ENCODE assay signal across 8 mouse cellular contexts in genomic region chr11:4593849-4594607, GRCm38 (mm10). TPM values are rescaled to one million over a fixed set of nuclear protein-coding genes. Genes with fewer than 3 reads are reported as not detected.
DNase-seq lines count a peak whose midpoint lies in the region; TF ChIP-seq lines count a peak whose summit lies in the region.

No protein-coding gene starts in this region.

- H3K4me3 ChIP-seq in ES-Bruce4 (ENCODE audit: low read depth, low read length) = peak overlapping the region; percentile 84
- peak overlapping the region; percentile 99 for H3K4me3 ChIP-seq in embryonic facial prominence, embryonic 10.5 days
- H3K4me3 ChIP-seq in layer of hippocampus, adult 2 months = peak overlapping the region; percentile 83

- H3K4me1 ChIP-seq in ES-Bruce4 (ENCODE audit: control insufficient read depth, insufficient read depth, low read length) = no peaks in the 10 kb centered on the region
- H3K4me1 ChIP-seq in embryonic facial prominence, embryonic 10.5 days = peaks cover 15% of the 10 kb centered on the region

- H3K36me3 ChIP-seq in ES-Bruce4 (ENCODE audit: control insufficient read depth, insufficient read depth, low read length, poor library complexity, severe bottlenecking) = no peaks in the 10 kb centered on the region
- 0 out of 2 replicates have a peak, but pooled peaks cover 2% of the 10 kb centered on the region for H3K36me3 ChIP-seq in embryonic facial prominence, embryonic 10.5 days (replicated peaks)

- no peak for TF ChIP-seq CTCF in ES-Bruce4 (IDR thresholded peaks at IDR 0.05; ENCODE audit: low read depth, low read length)
- peak; percentile 53 for TF ChIP-seq CTCF in layer of hippocampus, adult 2 months (conservative IDR thresholded peaks at IDR 0.05)

- TF ChIP-seq POLR2A in ES-Bruce4 (IDR thresholded peaks at IDR 0.05; ENCODE audit: insufficient read depth, low read length) = no peak

- H3K27me3 ChIP-seq in ES-Bruce4 (ENCODE audit: control insufficient read depth, insufficient read depth, low read length, poor library complexity, severe bottlenecking) = no peaks in the 10 kb centered on the region
- H3K27me3 ChIP-seq in embryonic facial prominence, embryonic 10.5 days (replicated peaks; ENCODE audit: low read depth, poor library complexity, severe bottlenecking) = no peaks in the 10 kb centered on the region

- WGBS in embryonic facial prominence, embryonic 10.5 days = 1% methylated on average over 45 of the region's 45 CpGs

- H3K27ac ChIP-seq in ES-Bruce4 (ENCODE audit: insufficient read depth, low read length) = no peak overlapping the region
- H3K27ac ChIP-seq in embryonic facial prominence, embryonic 10.5 days (replicated peaks) = peak overlapping the region; percentile 99
- peak overlapping the region; percentile 98 for H3K27ac ChIP-seq in layer of hippocampus, adult 2 months

- no peaks in the 10 kb centered on the region for H3K9me3 ChIP-seq in ES-Bruce4 (replicated peaks; ENCODE audit: control insufficient read depth, insufficient read depth, low read length, poor library complexity, severe bottlenecking)
- no peaks in the 10 kb centered on the region for H3K9me3 ChIP-seq in embryonic facial prominence, embryonic 10.5 days

- peak; percentile 43 for DNase-seq in cerebellum, adult 11 months
- no peak for DNase-seq in cerebellum, adult 9-11 months
- no peak for DNase-seq in embryonic facial prominence, embryonic 10.5 days (ENCODE audit: low spot score)
- DNase-seq in heart, postnatal 4 days = peak; percentile 52
- DNase-seq in layer of hippocampus, adult 2 months (ENCODE audit: low spot score in 2 of 2) = peak in 1 of 2 experiments; percentile 8
- peak; percentile 40 for DNase-seq in lung, postnatal 36 days
- DNase-seq in right cerebral cortex, postnatal 14 days = peak; percentile 36

- H3K9ac ChIP-seq in ES-Bruce4 (ENCODE audit: low read depth, poor library complexity, severe bottlenecking) = peak overlapping the region; percentile 99

- TF ChIP-seq EP300 in ES-Bruce4 (IDR thresholded peaks at IDR 0.05; ENCODE audit: insufficient read depth, low read depth, low read length) = no peak

RNA-seq across cellular contexts. Expression of gene Mtmr3, which starts 0.6 kb away (rescaled TPM):
- 26.8 and 31.2 TPM in 2 replicates for polyA plus RNA-seq in ES-Bruce4 (2011; ENCODE audit: insufficient read depth, insufficient read length, low read depth, missing spikeins)
- 28.2 and 29.2 TPM in 2 replicates for polyA plus RNA-seq in embryonic facial prominence, embryonic 10.5 days (2016; fragmentation: Nextera tagmentation; extraction: Ambion mirVana)
- total RNA-seq in heart, postnatal 4 days (2021) = 10 to 100 TPM; 54.1 to 54.3 TPM
- 10 to 100 TPM; 70.5 to 73.2 TPM for total RNA-seq in layer of hippocampus, adult 2 months (2021)

RNA-seq across cellular contexts. Expression of gene Gm11032, which starts 25.8 kb away (rescaled TPM):
- not detected in 2 replicates for polyA plus RNA-seq in ES-Bruce4 (2011; ENCODE audit: insufficient read depth, insufficient read length, low read depth, missing spikeins)
- not detected in 2 replicates for polyA plus RNA-seq in embryonic facial prominence, embryonic 10.5 days (2016; fragmentation: Nextera tagmentation; extraction: Ambion mirVana)
- not detected for total RNA-seq in heart, postnatal 4 days (2021)
- total RNA-seq in layer of hippocampus, adult 2 months (2021) = not detected

RNA-seq across cellular contexts. Expression of gene Ascc2, which starts 43.5 kb away (rescaled TPM):
- 33.4 and 35.7 TPM in 2 replicates for polyA plus RNA-seq in ES-Bruce4 (2011; ENCODE audit: insufficient read depth, insufficient read length, low read depth, missing spikeins)
- polyA plus RNA-seq in embryonic facial prominence, embryonic 10.5 days (2016; fragmentation: Nextera tagmentation; extraction: Ambion mirVana) = 42.2 and 43.0 TPM in 2 replicates
- 10 to 100 TPM; 17.0 to 18.3 TPM for total RNA-seq in heart, postnatal 4 days (2021)
- 10 to 100 TPM; 23.7 to 25.0 TPM for total RNA-seq in layer of hippocampus, adult 2 months (2021)

Comparison
In these comparisons a context has a peak if more than half of its experiments do, and no peak if none do; other contexts are left out.
1. DNase-seq: peak in cerebellum, adult 11 months (single experiment), heart, postnatal 4 days (single experiment), lung, postnatal 36 days (single experiment) and right cerebral cortex, postnatal 14 days (single experiment); none in cerebellum, adult 9-11 months (single experiment) and embryonic facial prominence, embryonic 10.5 days (single experiment).
2. Peak in every context shown above with its lines, with median percentiles within 50 percentile points of each other: H3K4me3 ChIP-seq.